Mouse (Mus musculus) liver, embryonic 13.5 days (tissue): Measurements from ENCODE around the gene Leng1. TPM values are rescaled to one million over a fixed set of nuclear protein-coding genes. Genes with fewer than 3 reads are reported as not detected.

Experiments
- ATAC-seq: fragments of 200-750 bp; cut with Nextera tagmentation; 2 replicates; pipeline ENCODE4 v1.8.0; 2017; ENCODE audit warnings: low read depth, mild to moderate bottlenecking, moderate number of reproducible peaks, moderate library complexity
- DNase-seq: peaks from one replicate; pipeline ENCODE4 v3.0.0; 2022
- H3K27ac ChIP-seq: fragments of 300-500 bp; sonication (generic); 2 replicates; pipeline ENCODE4 v1.5.1; 2015; ENCODE audit warnings: moderate library complexity, mild to moderate bottlenecking, inconsistent platforms
- H3K27me3 ChIP-seq: fragments of 300-500 bp; sonication (generic); 2 replicates; pipeline ENCODE4 v1.6.1; 2015; ENCODE audit warnings: mild to moderate bottlenecking, inconsistent platforms
- H3K36me3 ChIP-seq: fragments of 300-500 bp; sonication (generic); 2 replicates; pipeline ENCODE4 v1.6.1; 2015; ENCODE audit warnings: mild to moderate bottlenecking, inconsistent platforms
- H3K4me1 ChIP-seq: fragments of 300-500 bp; sonication (generic); replicated peaks from 2 replicates; pipeline ENCODE4 v1.6.1; 2015; ENCODE audit warnings: inconsistent platforms
- H3K4me2 ChIP-seq: fragments of 300-500 bp; sonication (generic); 2 replicates; pipeline ENCODE4 v1.6.1; 2015; ENCODE audit warnings: inconsistent platforms, mild to moderate bottlenecking, moderate library complexity
- H3K4me3 ChIP-seq: fragments of 300-500 bp; sonication (generic); replicated peaks from 2 replicates; pipeline ENCODE4 v1.5.1; 2015; ENCODE audit warnings: mild to moderate bottlenecking, inconsistent platforms
- H3K9ac ChIP-seq: fragments of 300-500 bp; sonication (generic); 2 replicates; pipeline ENCODE4 v1.6.1; 2015; ENCODE audit warnings: mild to moderate bottlenecking, inconsistent platforms
- H3K9me3 ChIP-seq: fragments of 300-500 bp; sonication (generic); replicated peaks from 2 replicates; pipeline ENCODE4 v1.6.1; 2016; ENCODE audit warnings: inconsistent platforms
- WGBS: fragments of 180-500 bp; shearing (Covaris S2); methylation state at CpG from one replicate; pipeline ENCODE4 v1.1.7; 2015; ENCODE audit not compliant: insufficient replicate concordance; 5-methylcytosine and 5-hydroxymethylcytosine counted together
- polyA plus RNA-seq: library from polyadenylated mRNA; unstranded; fragments of >200 nt; fragmentation: Nextera tagmentation; extraction: Ambion mirVana; gene quantifications from 2 replicates; pipeline ENCODE4 v1.2.1, GENCODE M21; 2015

Gene Leng1
- polyA plus RNA-seq, 1 experiment from 2014 or later, result 7.2 TPM

DNA sequence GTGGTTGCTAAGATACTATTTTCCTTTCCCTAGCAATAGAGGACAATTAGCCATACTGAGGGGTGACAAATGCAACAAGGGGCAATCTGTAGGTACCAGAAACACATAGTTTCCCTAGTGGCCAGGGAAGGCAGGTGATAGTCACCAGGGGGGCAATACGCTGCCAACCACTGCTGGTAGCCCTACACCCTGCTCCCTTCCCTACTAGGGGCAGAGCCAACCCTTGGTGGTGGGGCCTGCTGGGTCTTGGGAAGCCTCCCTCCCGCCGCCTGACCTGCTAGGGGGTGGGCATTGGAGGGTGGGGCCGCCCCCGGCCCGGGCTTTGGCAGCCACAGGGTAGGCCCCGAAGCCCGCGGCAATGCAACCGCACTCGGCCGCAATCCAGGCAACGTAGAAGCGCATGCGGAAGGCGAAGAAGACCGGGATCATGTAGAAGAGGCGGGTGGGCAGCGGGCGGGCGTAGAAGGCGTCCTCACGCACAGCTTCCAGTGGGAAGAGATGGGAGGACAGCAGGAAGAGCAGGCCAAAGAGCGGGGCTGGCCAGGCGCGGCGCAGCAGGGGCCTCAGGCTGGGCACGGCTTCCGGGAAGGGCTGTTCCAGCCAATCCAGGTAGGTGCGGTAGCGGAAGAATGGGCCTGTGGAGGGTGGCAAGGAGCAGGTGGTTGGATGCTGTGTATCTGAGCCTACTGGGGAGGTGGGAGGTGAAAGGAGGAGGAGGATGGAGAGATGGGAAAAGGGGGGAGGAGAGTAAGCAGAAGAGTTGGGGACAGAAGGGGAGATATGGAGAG, 20.0 kb upstream of the Leng1 start:
- 85% methylated on average over 31 of the region's 31 CpGs for WGBS
- Histone ChIP-seq H3K4me2 (no peak overlapping the region), H3K36me3 (peaks cover 32% of the 10 kb centered on the region), H3K4me3 (no peak overlapping the region), H3K4me1 (no peaks in the 10 kb centered on the region), H3K9me3 (no peaks in the 10 kb centered on the region), H3K27me3 (no peaks in the 10 kb centered on the region), H3K9ac (no peak overlapping the region), H3K27ac (no peak overlapping the region)
- DNase-seq (no peak), ATAC-seq (no peak)

DNA sequence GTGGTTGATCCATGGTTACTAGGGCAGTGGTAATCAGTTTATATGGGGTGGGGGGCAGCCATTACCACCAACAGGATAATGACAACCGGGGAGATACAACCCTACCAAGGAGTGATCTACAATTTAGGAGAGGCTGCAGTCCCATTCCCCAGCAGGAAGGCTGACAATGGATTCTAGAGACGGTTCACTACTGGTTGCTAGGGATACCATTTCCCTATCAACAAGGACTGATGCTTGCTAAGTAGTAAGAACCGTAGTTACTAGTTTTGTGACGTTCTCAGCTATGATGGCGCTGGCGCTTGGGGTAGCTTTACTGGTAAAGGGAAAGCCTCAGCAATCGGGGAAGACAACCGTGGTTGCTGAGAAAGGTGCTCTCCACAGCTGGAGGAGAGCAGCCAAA, 19.1 kb upstream of the Leng1 start:
- ATAC-seq, result no peak
- 79% methylated on average over 8 of the region's 8 CpGs for WGBS
- no peak overlapping the region for H3K9ac ChIP-seq

DNA sequence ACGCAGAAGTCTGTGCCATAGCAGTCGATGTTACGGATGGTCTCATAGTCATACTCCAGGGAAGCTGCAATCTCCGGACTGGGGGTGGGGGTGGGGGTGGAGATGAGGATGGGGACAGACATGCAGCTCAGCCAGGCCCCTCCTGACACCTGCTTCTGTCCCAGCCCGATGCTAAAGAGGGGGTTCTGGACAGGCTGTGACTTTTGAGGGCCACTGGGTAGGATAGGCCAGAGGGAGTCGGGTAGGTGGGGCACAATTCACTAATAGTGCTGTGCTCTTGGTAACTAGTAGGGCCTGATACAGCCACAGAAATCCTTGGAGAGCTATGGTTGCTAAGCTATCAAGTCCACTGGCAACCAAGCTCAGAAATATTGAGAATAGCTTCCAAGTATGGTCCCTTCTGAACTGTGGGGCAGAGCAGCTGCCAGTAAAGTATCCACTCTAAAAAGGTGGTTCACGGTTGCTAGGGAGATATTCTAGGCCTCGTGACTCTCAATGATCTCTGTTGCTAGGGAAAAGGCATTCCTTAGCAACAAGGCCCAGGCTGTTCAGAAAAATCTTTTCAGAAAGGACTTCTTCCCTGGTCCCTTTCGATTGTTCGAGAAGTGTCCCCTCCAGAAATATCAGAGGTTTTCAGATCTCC, 18.4 kb upstream of the Leng1 start:
- Histone ChIP-seq H3K27ac (no peak overlapping the region), H3K4me2 (no peak overlapping the region), H3K9me3 (no peaks in the 10 kb centered on the region), H3K27me3 (no peaks in the 10 kb centered on the region), H3K9ac (no peak overlapping the region), H3K36me3 (peaks cover 28% of the 10 kb centered on the region), H3K4me1 (no peaks in the 10 kb centered on the region), H3K4me3 (no peak overlapping the region)
- ATAC-seq, result no peak
- DNase-seq, result no peak
- WGBS, result 78% methylated on average over 10 of the region's 10 CpGs

More for the DNA sequence above, 19.1 kb upstream of the Leng1 start:
- H3K27me3 ChIP-seq, result no peaks in the 10 kb centered on the region
- H3K4me3 ChIP-seq, result no peak overlapping the region
- H3K36me3 ChIP-seq, result peaks cover 28% of the 10 kb centered on the region
- H3K9me3 ChIP-seq, result no peaks in the 10 kb centered on the region
- no peak overlapping the region for H3K4me2 ChIP-seq
- DNase-seq, result no peak
- no peak overlapping the region for H3K27ac ChIP-seq
- no peaks in the 10 kb centered on the region for H3K4me1 ChIP-seq

DNA sequence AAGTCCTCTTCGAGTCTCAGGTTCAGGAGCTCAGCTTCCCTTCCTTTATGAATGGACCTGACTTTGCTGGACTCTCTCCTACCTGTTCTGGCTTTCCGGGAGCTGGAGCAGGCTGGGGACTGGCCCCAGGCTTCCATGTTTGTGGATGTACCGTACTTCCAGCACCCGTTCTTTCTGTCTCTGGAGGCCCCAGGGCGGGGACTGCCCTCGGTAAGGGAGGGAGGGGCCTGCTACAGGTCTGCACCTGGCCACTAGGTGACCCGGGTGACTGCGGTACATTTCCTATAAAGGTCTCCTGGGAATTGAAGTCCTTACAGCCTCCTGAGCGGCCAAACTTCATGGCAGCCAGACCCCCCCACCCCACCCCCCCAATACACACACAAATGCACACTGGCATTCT, 11.7 kb upstream of the Leng1 start, which contains the start of gene Tmc4:
Gene Tmc4, minus strand, starts transcription at position 212 of the 400 bp plus-strand sequence.
- no peak within 1 kb of the TSS for H3K4me3 ChIP-seq
- ATAC-seq, result no peak

DNA sequence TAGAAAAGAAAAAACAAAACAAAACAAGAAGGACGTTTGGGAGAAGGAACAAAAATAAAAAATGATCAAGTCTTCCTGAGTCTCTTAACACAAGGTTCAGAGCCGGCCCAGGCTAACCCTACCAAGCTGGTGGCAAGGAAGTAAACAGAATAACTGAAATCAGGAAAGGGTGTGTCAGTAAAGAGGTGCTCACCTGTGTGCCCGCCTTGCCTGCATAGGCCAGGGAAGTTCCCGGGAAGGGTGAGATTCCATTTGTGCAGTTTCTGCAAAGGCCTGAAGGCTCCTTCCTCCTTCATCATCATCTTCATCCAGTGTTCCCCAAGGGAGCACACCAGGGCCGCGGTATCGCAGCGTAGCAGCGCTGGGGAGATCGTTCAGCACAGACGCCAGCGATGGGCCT, 10.7 kb upstream of the Leng1 start:
- Histone ChIP-seq H3K9ac (no peak overlapping the region), H3K4me2 (no peak overlapping the region), H3K27me3 (no peaks in the 10 kb centered on the region), H3K4me1 (no peaks in the 10 kb centered on the region), H3K27ac (no peak overlapping the region), H3K36me3 (0 out of 2 replicates have a peak, but pooled peaks cover 7% of the 10 kb centered on the region), H3K4me3 (no peak overlapping the region), H3K9me3 (no peaks in the 10 kb centered on the region)
- no peak for DNase-seq
- no peak for ATAC-seq
- WGBS, result 84% methylated on average over 12 of the region's 12 CpGs

More for the DNA sequence above, 11.7 kb upstream of the Leng1 start, which contains the start of gene Tmc4:
- no peaks in the 10 kb centered on the region for H3K4me1 ChIP-seq
- no peak within 1 kb of the TSS for H3K4me2 ChIP-seq
- no peaks in the 10 kb centered on the region for H3K27me3 ChIP-seq
- H3K27ac ChIP-seq, result no peak within 1 kb of the TSS
- 62% methylated on average over 9 of the region's 9 CpGs for WGBS
- no peak for DNase-seq
- H3K36me3 ChIP-seq, result 0 out of 2 replicates have a peak, but pooled peaks cover 7% of the 10 kb centered on the region
- H3K9me3 ChIP-seq, result no peaks in the 10 kb centered on the region
- no peak within 1 kb of the TSS for H3K9ac ChIP-seq

DNA sequence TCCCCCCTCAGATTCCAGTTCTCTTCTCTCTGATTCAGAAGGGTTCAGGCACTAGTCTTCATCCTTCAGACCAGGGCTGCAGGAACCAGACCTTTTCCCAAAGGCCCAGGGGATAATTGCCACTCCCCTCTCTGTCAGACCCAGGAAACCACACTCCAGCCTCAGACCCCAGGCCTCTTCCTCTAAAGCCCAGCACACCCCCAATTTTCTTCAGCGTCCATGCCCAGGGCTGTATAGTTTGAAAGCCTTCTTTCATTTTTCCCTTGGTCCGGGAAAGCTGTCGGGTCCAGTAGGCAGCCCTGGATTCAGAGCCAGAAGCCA, 9.5 kb upstream of the Leng1 start:
- 53% methylated on average over 3 of the region's 3 CpGs for WGBS
- ATAC-seq, result peak; percentile 28; the same call in 1 of the 2 replicates
- Histone ChIP-seq H3K36me3 (0 out of 2 replicates have a peak, but pooled peaks cover 7% of the 10 kb centered on the region), H3K4me1 (no peaks in the 10 kb centered on the region), H3K4me3 (no peak overlapping the region), H3K9me3 (no peaks in the 10 kb centered on the region), H3K4me2 (no peak overlapping the region), H3K9ac (no peak overlapping the region), H3K27me3 (no peaks in the 10 kb centered on the region), H3K27ac (no peak overlapping the region)
- no peak for DNase-seq

DNA sequence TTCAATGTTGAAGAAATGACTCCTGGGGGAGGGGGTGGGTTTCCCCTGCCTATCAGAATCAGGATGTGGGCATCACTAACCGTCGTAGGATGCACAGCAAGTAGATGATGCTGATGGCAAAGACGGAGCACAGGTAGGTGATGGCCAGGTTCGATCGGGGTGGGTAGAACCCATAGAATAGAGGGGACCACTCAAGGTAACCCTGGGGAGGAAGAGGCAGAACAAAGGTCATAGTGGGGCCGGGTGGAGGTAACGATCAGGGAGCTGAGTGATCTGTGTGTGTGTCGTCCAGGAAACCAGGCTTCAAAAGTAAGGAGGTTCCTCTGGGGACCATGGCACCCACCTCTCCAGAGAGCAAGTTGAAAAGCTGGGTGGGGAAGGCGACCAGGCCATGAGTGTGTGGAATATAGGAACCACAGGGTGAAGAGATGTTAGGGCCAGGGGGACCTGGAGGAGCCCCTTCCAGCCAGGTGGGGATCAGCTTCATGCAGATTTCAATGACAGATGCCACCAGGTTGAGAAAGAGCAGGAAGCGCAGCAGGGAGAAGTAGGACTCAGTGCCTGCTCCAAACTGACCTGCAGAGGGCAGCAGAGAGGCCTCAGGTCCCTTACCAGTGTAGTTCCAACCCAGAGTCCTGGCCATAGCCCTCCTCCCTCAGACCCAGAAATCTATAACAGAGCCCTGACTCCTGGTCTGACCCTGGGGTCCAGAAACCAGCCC, 9.0 kb upstream of the Leng1 start:
- peak; percentile 63 for DNase-seq
- Histone ChIP-seq H3K9ac (no peak overlapping the region), H3K27ac (no peak overlapping the region), H3K9me3 (no peaks in the 10 kb centered on the region), H3K4me1 (no peaks in the 10 kb centered on the region), H3K36me3 (0 out of 2 replicates have a peak, but pooled peaks cover 7% of the 10 kb centered on the region), H3K4me2 (no peak overlapping the region), H3K27me3 (no peaks in the 10 kb centered on the region), H3K4me3 (no peak overlapping the region)
- ATAC-seq, result peak; percentile 83
- 50% methylated on average over 10 of the region's 10 CpGs for WGBS

DNA sequence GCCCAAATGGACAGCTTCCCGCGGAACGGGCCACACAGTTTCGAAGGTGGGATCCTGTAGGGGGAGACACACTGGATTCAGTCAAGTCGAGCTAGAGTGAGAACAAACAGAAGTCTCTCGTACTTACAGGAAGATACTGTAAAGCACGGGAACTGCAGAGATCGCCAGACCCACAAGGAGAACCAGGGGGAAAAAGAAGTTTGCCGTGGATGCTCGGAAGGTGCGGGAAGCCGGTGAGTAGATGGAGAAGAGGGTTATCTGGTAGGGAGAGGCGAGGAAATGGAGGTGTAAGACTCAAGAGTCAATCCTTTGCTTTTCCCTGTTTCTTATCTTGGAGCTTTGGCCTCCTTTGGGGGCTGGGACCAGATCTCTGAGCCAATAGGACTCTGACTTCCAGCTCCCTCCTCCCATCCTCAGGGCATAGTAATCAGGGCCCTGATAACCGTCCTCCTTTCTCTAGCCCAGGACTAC, 1.3 kb upstream of the Leng1 start:
- ATAC-seq, result peak; percentile 45
- H3K9ac ChIP-seq, result peak overlapping the region; percentile 70

DNA sequence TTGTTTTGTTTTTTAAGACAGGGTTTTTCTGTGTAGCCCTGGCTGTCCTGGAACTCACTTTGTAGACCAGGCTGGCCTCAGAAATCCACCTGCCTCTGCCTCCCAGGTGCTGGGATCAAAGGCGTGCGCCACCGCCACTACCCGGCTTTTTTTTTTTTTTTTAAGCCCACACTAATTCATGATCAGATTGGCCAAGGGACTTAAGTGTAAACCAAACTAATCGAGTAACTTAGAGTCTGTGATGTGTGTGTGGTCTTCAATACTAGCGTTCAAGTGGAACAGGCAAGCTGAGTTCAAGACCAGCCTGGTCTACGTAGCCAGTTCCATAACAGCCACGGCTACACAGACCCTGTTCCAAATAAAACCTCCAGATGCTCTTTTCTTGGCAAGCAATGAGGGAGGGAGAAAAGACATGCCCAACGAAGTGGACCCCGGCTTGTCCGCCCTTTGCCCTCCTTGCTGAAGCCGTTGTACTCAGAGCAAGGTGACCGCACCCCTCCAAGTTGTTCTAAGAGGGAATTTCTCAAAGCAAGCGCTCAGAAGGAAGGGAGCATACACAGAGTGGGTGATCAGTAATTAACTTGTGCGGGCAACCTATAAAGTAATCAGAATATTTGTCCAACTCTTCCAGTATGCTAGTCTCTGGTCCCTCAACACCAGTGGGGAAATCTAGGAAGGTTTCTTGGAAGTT, 971 bp downstream of the Leng1 start:
- Histone ChIP-seq H3K27ac (peak overlapping the region; percentile 89), H3K4me3 (peak overlapping the region; percentile 74), H3K36me3 (peaks cover 41% of the 10 kb centered on the region), H3K9me3 (no peaks in the 10 kb centered on the region), H3K27me3 (no peaks in the 10 kb centered on the region), H3K4me2 (peak overlapping the region; percentile 94), H3K4me1 (peaks cover 48% of the 10 kb centered on the region), H3K9ac (peak overlapping the region; percentile 82)
- DNase-seq (peak; percentile 6), ATAC-seq (peak; percentile 30)
- 23% methylated on average over 15 of the region's 15 CpGs for WGBS

More for the DNA sequence above, 1.3 kb upstream of the Leng1 start:
- Histone ChIP-seq H3K27ac (peak overlapping the region; percentile 90), H3K36me3 (peaks cover 18% of the 10 kb centered on the region), H3K4me2 (peak overlapping the region; percentile 81), H3K4me1 (peaks cover 48% of the 10 kb centered on the region), H3K4me3 (peak overlapping the region; percentile 74), H3K9me3 (no peaks in the 10 kb centered on the region), H3K27me3 (no peaks in the 10 kb centered on the region)
- 24% methylated on average over 14 of the region's 14 CpGs for WGBS
- DNase-seq, result peak; percentile 27

DNA sequence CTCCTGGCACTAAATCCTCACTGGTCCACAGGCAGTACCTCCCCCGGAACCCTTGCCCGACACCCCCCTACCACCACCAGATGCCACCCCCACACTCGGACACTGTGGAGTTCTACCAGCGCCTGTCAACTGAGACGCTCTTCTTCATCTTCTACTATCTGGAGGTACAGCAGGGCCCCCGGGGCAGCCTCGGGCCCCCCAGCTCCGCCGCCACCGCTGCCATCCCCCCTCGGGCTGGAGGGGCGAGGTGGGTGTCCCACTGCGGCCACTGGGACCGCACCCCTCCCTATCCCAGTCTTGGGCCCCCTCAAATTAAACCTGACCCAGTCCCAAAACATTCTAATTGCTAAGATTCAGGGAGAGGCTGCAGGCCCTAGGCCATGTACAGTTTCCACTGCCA, 7.1 kb downstream of the Leng1 start:
- no peak overlapping the region for H3K4me3 ChIP-seq
- no peak overlapping the region for H3K4me2 ChIP-seq
- H3K36me3 ChIP-seq, result peaks cover 99% of the 10 kb centered on the region
- H3K9ac ChIP-seq, result no peak overlapping the region
- DNase-seq, result no peak
- no peak for ATAC-seq
- H3K4me1 ChIP-seq, result peaks cover 11% of the 10 kb centered on the region
- 90% methylated on average over 14 of the region's 14 CpGs for WGBS
- H3K27ac ChIP-seq, result no peak overlapping the region
- no peaks in the 10 kb centered on the region for H3K9me3 ChIP-seq
- no peaks in the 10 kb centered on the region for H3K27me3 ChIP-seq

DNA sequence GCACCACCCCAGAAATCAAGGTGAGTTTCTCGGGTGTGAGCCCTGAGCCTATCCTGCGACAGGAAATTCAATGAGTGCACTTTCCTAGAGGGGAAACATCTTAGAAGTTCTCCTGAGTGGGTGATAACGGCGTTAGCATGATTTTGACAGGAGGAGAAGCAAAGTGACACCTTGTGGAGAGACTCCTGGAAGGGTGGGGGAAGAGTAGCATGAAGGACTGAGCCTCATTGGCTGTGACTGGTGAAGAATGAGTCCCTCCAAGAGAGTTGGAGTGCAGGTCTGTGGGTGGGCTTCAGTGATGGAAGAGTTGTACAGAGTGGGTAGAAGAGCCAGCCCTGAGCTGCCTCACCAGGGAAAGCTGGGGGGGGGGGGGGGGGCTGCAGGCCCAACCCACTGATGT, 8.7 kb downstream of the Leng1 start:
- Histone ChIP-seq H3K9ac (no peak overlapping the region), H3K27ac (no peak overlapping the region), H3K36me3 (peaks cover 100% of the 10 kb centered on the region), H3K4me2 (no peak overlapping the region), H3K9me3 (no peaks in the 10 kb centered on the region), H3K4me1 (no peaks in the 10 kb centered on the region), H3K27me3 (no peaks in the 10 kb centered on the region), H3K4me3 (no peak overlapping the region)
- WGBS, result 84% methylated on average over 4 of the region's 4 CpGs
- ATAC-seq, result no peak
- no peak for DNase-seq
